Mouse (Mus musculus): ENCODE measurements around the gene Tmem160. TPM values are rescaled to one million over a fixed set of nuclear protein-coding genes. Genes with fewer than 3 reads are reported as not detected.

Tmem160 gene
- 54.6 and 59.0 TPM in 2 replicates for polyA plus RNA-seq (2015; fragmentation: Nextera tagmentation; extraction: Ambion mirVana)

- H3K9me3 ChIP-seq: no peaks in the 10 kb centered on the region
- 1% methylated on average over 27 of the region's 30 CpGs for WGBS
- H3K36me3 ChIP-seq: peaks cover 15% of the 10 kb centered on the region; the same call in 1 of the 2 replicates
- peaks cover 11% of the 10 kb centered on the region for H3K4me1 ChIP-seq (replicated peaks)
- H3K27me3 ChIP-seq: no peaks in the 10 kb centered on the region
- peak within 1 kb of the TSS; percentile 75 for H3K9ac ChIP-seq
- H3K27ac ChIP-seq (replicated peaks): peak within 1 kb of the TSS; percentile 70
- peak within 1 kb of the TSS; percentile 80 for H3K4me2 ChIP-seq
- H3K4me3 ChIP-seq: peak within 1 kb of the TSS; percentile 65
- peak; percentile 99 for ATAC-seq (ENCODE audit: low read depth)
Measured at GRCm38 (mm10) chr7:16452587-16453073, at the start of gene Tmem160. Gene Tmem160 (plus strand): TSS chr7:16452779.

- 20% methylated on average over 21 of the region's 21 CpGs for WGBS
- Histone ChIP-seq H3K27ac (replicated peaks) (peak overlapping the region; percentile 100), H3K36me3 (no peaks in the 10 kb centered on the region)
Measured at GRCm38 (mm10) chr7:16402968-16403948, 49.3 kb upstream of the Tmem160 start.

GRCm38 (mm10) chr7:16404315-16405072 lies 48.1 kb upstream of the Tmem160 start:
- Histone ChIP-seq H3K36me3 (no peaks in the 10 kb centered on the region), H3K9me3 (no peaks in the 10 kb centered on the region), H3K9ac (peak overlapping the region; percentile 61), H3K27me3 (no peaks in the 10 kb centered on the region), H3K4me3 (peak overlapping the region; percentile 10; the same call in 1 of the 2 replicates), H3K4me1 (replicated peaks) (peaks cover 37% of the 10 kb centered on the region), H3K27ac (replicated peaks) (peak overlapping the region; percentile 81), H3K4me2 (peak overlapping the region; percentile 77)
- ATAC-seq (ENCODE audit: low read depth): no peak
- 79% methylated on average over 3 of the region's 3 CpGs for WGBS

More at GRCm38 (mm10) chr7:16402968-16403948, 49.3 kb upstream of the Tmem160 start:
- peaks cover 46% of the 10 kb centered on the region for H3K4me1 ChIP-seq (replicated peaks)
- H3K27me3 ChIP-seq: no peaks in the 10 kb centered on the region
- H3K4me2 ChIP-seq: peak overlapping the region; percentile 77
- ATAC-seq (ENCODE audit: low read depth): no peak
- H3K4me3 ChIP-seq: peak overlapping the region; percentile 93
- no peaks in the 10 kb centered on the region for H3K9me3 ChIP-seq
- H3K9ac ChIP-seq: peak overlapping the region; percentile 100

- 76% methylated on average over 2 of the region's 2 CpGs for WGBS
- peak overlapping the region; percentile 77 for H3K4me2 ChIP-seq
- no peaks in the 10 kb centered on the region for H3K9me3 ChIP-seq
- H3K4me3 ChIP-seq: peak overlapping the region; percentile 10; the same call in 1 of the 2 replicates
- H3K27ac ChIP-seq (replicated peaks): peak overlapping the region; percentile 81
- no peak for ATAC-seq (ENCODE audit: low read depth)
- peaks cover 37% of the 10 kb centered on the region for H3K4me1 ChIP-seq (replicated peaks)
- H3K36me3 ChIP-seq: no peaks in the 10 kb centered on the region
- H3K27me3 ChIP-seq: no peaks in the 10 kb centered on the region
- peak overlapping the region; percentile 61 for H3K9ac ChIP-seq
Measured at GRCm38 (mm10) chr7:16405073-16405455, 47.5 kb upstream of the Tmem160 start.

DNA sequence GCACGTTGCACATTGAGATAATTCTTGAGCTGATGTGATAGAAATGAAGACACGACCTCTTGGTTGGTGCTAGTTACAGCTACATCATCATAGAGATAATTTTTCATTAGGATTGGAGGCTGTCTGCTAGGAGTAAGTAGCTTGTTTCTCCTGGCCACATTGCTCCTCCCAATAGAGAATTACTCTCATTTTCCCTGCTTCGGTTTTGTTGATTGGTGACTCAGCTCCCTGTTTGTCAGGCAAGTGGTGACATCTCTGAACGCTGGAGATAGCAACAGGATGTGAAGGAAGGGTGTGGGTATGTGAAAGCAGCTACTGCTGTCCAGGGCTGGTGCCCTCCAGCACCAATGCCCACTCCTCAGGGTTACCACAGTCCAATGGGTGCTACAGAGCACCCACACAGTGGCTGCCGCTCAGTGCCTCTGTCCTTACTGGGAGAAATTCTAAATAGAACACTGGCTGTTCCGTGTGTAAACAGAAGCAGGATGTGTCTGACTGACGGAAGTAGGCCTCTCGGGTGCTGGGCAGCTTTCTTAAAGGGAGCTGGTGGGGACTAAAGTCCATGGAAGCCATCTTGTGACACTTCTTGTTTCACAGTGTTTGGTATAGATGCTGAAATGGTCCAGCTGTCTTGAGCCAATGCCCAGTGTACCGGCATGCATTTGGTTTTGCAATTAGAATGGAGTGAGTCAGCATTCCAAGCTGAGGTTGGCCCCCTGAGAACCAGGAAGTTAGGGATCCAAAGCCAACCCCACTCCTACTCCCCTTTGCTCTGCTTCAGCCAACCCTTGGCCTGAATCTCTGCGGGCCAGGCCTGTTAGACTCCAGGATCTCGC lies 46.8 kb upstream of the Tmem160 start:
- 72% methylated on average over 11 of the region's 11 CpGs for WGBS
- Histone ChIP-seq H3K4me1 (replicated peaks) (peaks cover 37% of the 10 kb centered on the region), H3K4me2 (peak overlapping the region; percentile 77), H3K27me3 (no peaks in the 10 kb centered on the region), H3K4me3 (0 out of 2 replicates have a peak overlapping the region, but pooled peaks have one; percentile 6), H3K9ac (peak overlapping the region; percentile 61), H3K9me3 (no peaks in the 10 kb centered on the region), H3K36me3 (no peaks in the 10 kb centered on the region; the same call in 1 of the 2 replicates), H3K27ac (replicated peaks) (peak overlapping the region; percentile 81)
- ATAC-seq (ENCODE audit: low read depth): no peak

- H3K9ac ChIP-seq: no peak overlapping the region
- no peak overlapping the region for H3K4me2 ChIP-seq
- no peaks in the 10 kb centered on the region for H3K9me3 ChIP-seq
- WGBS: 93% methylated on average over 3 of the region's 3 CpGs
- ATAC-seq (ENCODE audit: low read depth): no peak
- H3K4me1 ChIP-seq (replicated peaks): peaks cover 40% of the 10 kb centered on the region
- no peaks in the 10 kb centered on the region for H3K27me3 ChIP-seq
- H3K36me3 ChIP-seq: no peaks in the 10 kb centered on the region; the same call in 1 of the 2 replicates
- no peak overlapping the region for H3K27ac ChIP-seq (replicated peaks)
- H3K4me3 ChIP-seq: no peak overlapping the region
Measured at GRCm38 (mm10) chr7:16406978-16407377, 45.6 kb upstream of the Tmem160 start.

DNA sequence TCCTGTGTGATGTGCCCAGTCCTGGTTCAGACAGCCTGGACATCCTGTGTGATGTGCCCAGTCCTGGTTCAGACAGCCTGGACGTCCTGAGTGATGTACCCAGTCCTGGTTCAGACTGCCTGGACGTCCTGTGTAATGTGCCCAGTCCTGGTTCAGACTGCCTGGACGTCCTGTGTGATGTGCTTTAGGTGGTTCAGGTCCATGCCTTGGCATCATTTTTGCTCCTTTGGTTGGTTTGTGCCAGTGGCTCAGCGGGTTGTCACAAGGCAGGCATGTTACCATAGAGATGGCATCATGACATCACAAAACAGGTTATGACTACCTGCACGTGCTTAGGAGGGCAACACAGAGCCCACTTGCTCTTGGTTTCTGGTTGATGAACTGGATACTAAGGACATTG lies 41.5 kb upstream of the Tmem160 start:
- Histone ChIP-seq H3K4me1 (replicated peaks) (peaks cover 25% of the 10 kb centered on the region), H3K9me3 (no peaks in the 10 kb centered on the region), H3K27me3 (no peaks in the 10 kb centered on the region), H3K9ac (no peak overlapping the region), H3K4me3 (no peak overlapping the region), H3K4me2 (no peak overlapping the region), H3K27ac (replicated peaks) (no peak overlapping the region), H3K36me3 (no peaks in the 10 kb centered on the region; the same call in 1 of the 2 replicates)
- WGBS: 90% methylated on average over 5 of the region's 5 CpGs
- ATAC-seq (ENCODE audit: low read depth): no peak

DNA sequence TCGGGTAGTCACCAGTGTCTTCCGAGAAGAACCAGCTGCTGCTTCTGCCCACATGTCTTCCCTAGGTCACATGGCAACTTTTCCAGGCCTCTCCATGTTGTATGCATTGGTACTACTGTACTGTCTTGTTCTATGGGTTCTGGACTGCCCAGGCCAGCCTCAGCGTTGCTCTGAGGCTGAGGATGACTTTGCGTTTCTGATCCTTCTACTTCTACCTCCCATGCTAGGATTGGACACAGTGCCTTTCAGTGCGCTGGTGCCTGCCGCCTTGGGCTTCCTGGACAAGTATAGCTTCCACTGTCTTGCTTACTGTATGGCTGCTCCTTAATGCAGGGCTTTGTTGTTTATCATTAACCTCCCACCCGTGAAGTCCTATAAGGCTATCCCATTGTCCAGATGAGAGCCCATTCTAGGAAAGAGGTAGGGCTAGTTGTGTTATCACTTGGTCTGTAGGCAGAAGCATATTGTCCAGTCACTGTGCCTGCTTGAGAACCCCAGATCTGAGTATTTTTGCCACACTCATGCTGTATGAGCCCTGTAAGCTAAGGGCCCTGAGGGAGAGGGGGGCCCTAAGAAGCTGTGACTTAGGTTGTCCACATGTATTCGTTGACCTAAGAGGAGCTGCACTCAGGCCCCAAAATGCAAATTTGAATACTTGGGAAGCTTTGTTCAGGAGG lies 40.2 kb upstream of the Tmem160 start:
- peak overlapping the region; percentile 33; the same call in 1 of the 2 replicates for H3K27ac ChIP-seq (replicated peaks)
- no peaks in the 10 kb centered on the region for H3K9me3 ChIP-seq
- peaks cover 16% of the 10 kb centered on the region for H3K4me1 ChIP-seq (replicated peaks)
- no peak overlapping the region for H3K4me2 ChIP-seq
- H3K36me3 ChIP-seq: peaks cover 12% of the 10 kb centered on the region
- no peak for ATAC-seq (ENCODE audit: low read depth)
- H3K9ac ChIP-seq: no peak overlapping the region
- no peaks in the 10 kb centered on the region for H3K27me3 ChIP-seq
- WGBS: 88% methylated on average over 8 of the region's 8 CpGs
- H3K4me3 ChIP-seq: no peak overlapping the region

DNA sequence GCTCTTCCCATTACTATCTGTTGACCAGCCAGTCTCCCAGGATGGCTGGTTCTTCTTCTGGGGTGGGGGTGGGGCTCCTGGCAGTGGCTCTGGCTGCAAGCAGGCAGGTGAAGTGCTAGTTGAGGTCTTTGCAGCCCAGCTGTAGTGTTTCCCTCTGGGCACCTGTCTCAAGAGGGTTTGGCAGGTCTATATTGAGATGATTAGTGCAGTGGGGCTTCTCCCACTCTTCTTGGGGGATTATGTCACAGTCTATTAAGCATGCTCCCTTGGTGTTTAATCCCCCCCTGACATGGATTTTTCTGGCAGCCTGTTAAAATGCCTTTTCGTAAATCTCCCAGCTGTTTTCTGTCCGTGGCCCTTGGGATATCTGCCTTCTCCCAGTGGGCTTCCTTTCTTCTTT lies 39.6 kb upstream of the Tmem160 start:
- no peak overlapping the region for H3K4me3 ChIP-seq
- no peak for ATAC-seq (ENCODE audit: low read depth)
- H3K36me3 ChIP-seq: peaks cover 18% of the 10 kb centered on the region
- no peaks in the 10 kb centered on the region for H3K9me3 ChIP-seq
- no peak overlapping the region for H3K4me2 ChIP-seq
- peak overlapping the region; percentile 33; the same call in 1 of the 2 replicates for H3K27ac ChIP-seq (replicated peaks)
- peaks cover 16% of the 10 kb centered on the region for H3K4me1 ChIP-seq (replicated peaks)
- 63% methylated on average over 2 of the region's 2 CpGs for WGBS
- no peaks in the 10 kb centered on the region for H3K27me3 ChIP-seq
- H3K9ac ChIP-seq: peak overlapping the region; percentile 17; the same call in 1 of the 2 replicates

DNA sequence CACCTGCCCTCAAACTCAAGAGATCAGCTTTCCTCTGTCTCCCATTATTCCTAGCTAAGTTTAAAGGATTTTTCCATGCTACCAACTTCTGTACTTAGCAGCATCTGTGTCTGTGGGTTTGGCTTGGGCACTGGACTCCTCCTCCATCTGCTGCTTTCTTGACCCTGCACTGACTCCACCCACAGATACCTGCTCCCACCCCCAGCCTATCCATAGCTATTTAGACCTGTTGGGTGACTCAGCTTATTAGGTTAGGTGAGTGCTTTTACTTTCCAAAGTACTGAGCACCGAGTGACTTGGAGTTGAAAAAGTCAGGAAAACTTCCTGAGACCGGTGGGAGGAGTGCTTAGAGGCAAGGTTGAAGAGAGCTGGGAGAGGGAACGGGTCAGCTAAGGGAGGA lies 37.2 kb upstream of the Tmem160 start:
- no peaks in the 10 kb centered on the region for H3K9me3 ChIP-seq
- H3K4me1 ChIP-seq (replicated peaks): peaks cover 16% of the 10 kb centered on the region
- H3K27me3 ChIP-seq: no peaks in the 10 kb centered on the region
- H3K4me3 ChIP-seq: no peak overlapping the region
- no peak overlapping the region for H3K4me2 ChIP-seq
- no peak overlapping the region for H3K9ac ChIP-seq
- H3K27ac ChIP-seq (replicated peaks): no peak overlapping the region
- H3K36me3 ChIP-seq: peaks cover 42% of the 10 kb centered on the region
- ATAC-seq (ENCODE audit: low read depth): no peak
- WGBS: 90% methylated on average over 3 of the region's 3 CpGs
